Mouse (Mus musculus) hindbrain, embryonic 16.5 days (tissue): ENCODE data around the gene Ica1. TPM values are rescaled to one million over a fixed set of nuclear protein-coding genes. Genes with fewer than 3 reads are reported as not detected.

Experiments used
- ATAC-seq: fragments of 200-750 bp; cut with Nextera tagmentation; 2 replicates; pipeline ENCODE4 v1.8.0; 2017; ENCODE audit warnings: moderate TSS enrichment, moderate library complexity
- H3K27ac ChIP-seq: fragments of 300-500 bp; sonication (generic); 2 replicates; pipeline ENCODE4 v1.5.1; 2014; ENCODE audit warnings: low read depth, mild to moderate bottlenecking, control low read depth, low read length, moderate library complexity
- H3K27me3 ChIP-seq: fragments of 300-500 bp; sonication (generic); replicated peaks from 2 replicates; pipeline ENCODE4 v1.6.1; 2014; ENCODE audit warnings: low read length; ENCODE audit not compliant: control insufficient read depth, insufficient read depth
- H3K36me3 ChIP-seq: fragments of 300-500 bp; sonication (generic); 2 replicates; pipeline ENCODE4 v1.6.1; 2014; ENCODE audit warnings: mild to moderate bottlenecking, low read length, moderate library complexity, mixed read lengths; ENCODE audit not compliant: control insufficient read depth, insufficient read depth
- H3K4me1 ChIP-seq: fragments of 300-500 bp; sonication (generic); 2 replicates; pipeline ENCODE4 v1.6.1; 2014; ENCODE audit warnings: low read depth, low read length; ENCODE audit not compliant: control insufficient read depth, insufficient read depth
- H3K4me2 ChIP-seq: fragments of 300-500 bp; sonication (generic); 2 replicates; pipeline ENCODE4 v1.6.1; 2014; ENCODE audit warnings: mild to moderate bottlenecking, low read length, control low read depth, moderate library complexity
- H3K4me3 ChIP-seq: fragments of 300-500 bp; sonication (generic); 2 replicates; pipeline ENCODE4 v1.5.1; 2014; ENCODE audit warnings: mild to moderate bottlenecking, low read length, control low read depth, moderate library complexity
- H3K9ac ChIP-seq: fragments of 300-500 bp; sonication (generic); 2 replicates; pipeline ENCODE4 v1.6.1; 2014; ENCODE audit warnings: low read depth, mild to moderate bottlenecking, control low read depth, low read length, moderate library complexity
- H3K9me3 ChIP-seq: fragments of 300-500 bp; sonication (generic); 2 replicates; pipeline ENCODE4 v1.6.1; 2014; ENCODE audit warnings: mild to moderate bottlenecking, low read length, moderate library complexity; ENCODE audit not compliant: control insufficient read depth
- WGBS: fragments of 180-500 bp; shearing (Covaris S2); extraction: QIAGEN DNeasy Blood & Tissue Kit; methylation state at CpG from one replicate; pipeline ENCODE4 v1.1.7; 2014; 5-methylcytosine and 5-hydroxymethylcytosine counted together
- polyA plus RNA-seq: library from polyadenylated mRNA; unstranded; fragments of >200 nt; fragmentation: Nextera tagmentation; extraction: Ambion mirVana; gene quantifications from 2 replicates; pipeline ENCODE4 v1.2.1, GENCODE M21; 2015

Ica1 gene
- polyA plus RNA-seq, 1 experiment from 2014 or later: 81.0 TPM

DNA sequence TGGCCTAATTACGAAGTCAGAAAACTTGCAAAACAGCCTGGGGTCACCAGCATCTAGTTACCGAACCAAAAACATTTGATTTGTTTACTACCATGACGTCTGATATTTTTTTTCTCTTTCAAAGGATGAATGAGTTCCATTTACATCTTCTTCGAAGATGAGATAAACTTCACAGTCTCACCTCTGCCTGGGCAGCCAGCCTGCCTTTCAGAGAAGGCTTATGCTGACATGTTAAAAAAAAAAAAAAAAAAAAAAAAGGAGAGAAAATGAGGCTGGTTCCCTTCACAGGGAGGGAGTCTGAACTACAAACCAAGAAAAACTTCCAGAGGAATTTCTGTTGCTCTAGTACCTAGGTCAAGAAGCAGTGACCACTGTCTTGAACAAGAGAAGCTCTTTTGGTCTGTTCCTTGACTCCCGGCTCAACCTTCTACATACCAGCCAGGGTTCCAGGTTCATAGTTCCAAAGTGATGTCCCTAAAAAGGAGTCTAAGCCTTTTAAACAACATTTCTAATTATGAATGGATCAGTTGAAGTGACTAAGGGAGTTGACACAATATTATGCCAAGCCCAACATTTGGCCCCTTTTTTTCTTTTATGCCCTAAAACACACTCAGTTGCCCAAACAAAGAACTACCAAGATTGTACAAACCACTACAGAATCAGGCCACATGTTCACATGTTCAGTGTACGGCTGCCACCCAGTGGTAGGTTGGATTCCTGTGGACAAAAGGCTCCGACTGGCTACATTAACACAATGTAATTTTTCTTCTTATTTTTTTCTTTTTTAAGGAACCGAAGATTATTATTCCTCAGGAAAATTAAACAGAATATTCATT, 42.4 kb downstream of the Ica1 start:
- Histone ChIP-seq H3K4me2 (no peak overlapping the region), H3K27ac (no peak overlapping the region), H3K4me3 (no peak overlapping the region), H3K9me3 (no peaks in the 10 kb centered on the region), H3K27me3 (no peaks in the 10 kb centered on the region), H3K4me1 (no peaks in the 10 kb centered on the region), H3K9ac (no peak overlapping the region), H3K36me3 (no peaks in the 10 kb centered on the region)
- ATAC-seq: peak; percentile 88
- 52% methylated on average over 8 of the region's 8 CpGs for WGBS

DNA sequence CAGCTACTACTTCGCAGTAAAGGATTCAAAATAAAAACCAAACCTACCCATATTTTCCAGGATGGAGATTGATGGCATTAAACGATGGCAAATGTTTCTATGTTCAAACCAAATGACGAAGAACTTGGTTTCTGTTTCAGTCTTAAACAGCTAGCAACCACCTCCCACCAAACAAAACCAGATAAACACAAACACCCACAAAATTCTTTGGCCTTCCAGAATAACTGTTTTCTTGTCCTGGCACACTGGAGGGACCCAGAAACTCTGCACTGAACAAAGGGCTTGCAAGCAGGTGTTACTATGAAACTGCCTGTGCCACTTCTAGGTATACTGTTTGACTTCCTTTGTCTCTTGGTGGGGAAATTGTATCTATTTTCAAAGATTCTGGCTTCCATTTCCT, 43.2 kb downstream of the Ica1 start:
- no peaks in the 10 kb centered on the region for H3K36me3 ChIP-seq
- 93% methylated on average over 3 of the region's 3 CpGs for WGBS
- no peaks in the 10 kb centered on the region for H3K27me3 ChIP-seq
- no peaks in the 10 kb centered on the region for H3K4me1 ChIP-seq
- no peak for ATAC-seq
- H3K9ac ChIP-seq: no peak overlapping the region
- no peaks in the 10 kb centered on the region for H3K9me3 ChIP-seq
- H3K27ac ChIP-seq: no peak overlapping the region
- no peak overlapping the region for H3K4me3 ChIP-seq
- H3K4me2 ChIP-seq: no peak overlapping the region

DNA sequence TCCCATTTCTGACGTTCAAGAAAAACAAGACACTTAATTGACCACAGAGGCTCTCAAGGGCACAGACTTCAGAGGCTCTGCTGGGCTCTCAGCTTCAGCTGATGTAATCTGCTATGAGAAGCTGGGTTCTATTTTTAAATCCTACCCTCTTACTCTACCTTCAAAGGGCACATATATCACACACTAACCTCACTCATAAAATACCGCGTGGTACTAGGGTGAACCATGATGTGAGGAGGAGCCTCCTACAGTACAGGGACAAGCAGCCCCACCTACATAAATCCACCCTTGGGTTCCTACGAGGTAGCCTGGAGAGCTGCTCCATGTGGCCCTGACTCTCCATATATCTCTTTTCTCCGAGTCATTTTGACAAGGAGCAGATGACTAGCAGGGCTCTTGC, 45.8 kb downstream of the Ica1 start:
- Histone ChIP-seq H3K4me1 (no peaks in the 10 kb centered on the region), H3K9me3 (no peaks in the 10 kb centered on the region), H3K36me3 (no peaks in the 10 kb centered on the region), H3K4me2 (no peak overlapping the region), H3K4me3 (no peak overlapping the region), H3K27ac (no peak overlapping the region), H3K9ac (no peak overlapping the region), H3K27me3 (no peaks in the 10 kb centered on the region)
- ATAC-seq: no peak
- WGBS: 75% methylated on average over 5 of the region's 5 CpGs

DNA sequence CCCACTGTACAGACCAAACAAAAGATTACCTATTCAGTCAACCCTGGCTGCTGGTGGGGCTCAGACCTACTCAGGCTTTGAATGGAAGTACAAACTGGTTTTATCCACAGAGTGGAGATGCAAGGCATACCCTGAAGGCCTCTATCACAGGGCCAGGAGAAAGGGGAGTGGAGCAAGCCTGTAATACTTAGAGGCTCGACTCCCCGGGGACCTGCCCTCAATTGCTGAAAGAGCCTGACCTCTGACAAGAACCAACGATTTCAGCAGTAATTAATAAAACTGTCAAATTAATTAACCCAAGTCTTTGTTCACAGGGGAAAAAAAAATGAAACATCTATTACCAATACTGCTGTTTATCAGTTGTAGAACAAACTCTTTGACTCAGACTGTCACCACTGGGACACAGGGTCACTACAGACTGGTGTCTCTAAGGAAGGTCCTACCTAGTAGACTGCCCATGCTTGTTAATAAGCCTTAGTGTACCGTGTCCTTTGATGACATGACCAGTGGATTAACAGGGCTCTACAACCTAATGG, 46.6 kb downstream of the Ica1 start:
- Histone ChIP-seq H3K4me3 (no peak overlapping the region), H3K4me2 (no peak overlapping the region), H3K4me1 (no peaks in the 10 kb centered on the region), H3K9me3 (no peaks in the 10 kb centered on the region), H3K36me3 (no peaks in the 10 kb centered on the region), H3K27ac (no peak overlapping the region), H3K9ac (no peak overlapping the region), H3K27me3 (no peaks in the 10 kb centered on the region)
- no peak for ATAC-seq
- 36% methylated on average over 4 of the region's 4 CpGs for WGBS

DNA sequence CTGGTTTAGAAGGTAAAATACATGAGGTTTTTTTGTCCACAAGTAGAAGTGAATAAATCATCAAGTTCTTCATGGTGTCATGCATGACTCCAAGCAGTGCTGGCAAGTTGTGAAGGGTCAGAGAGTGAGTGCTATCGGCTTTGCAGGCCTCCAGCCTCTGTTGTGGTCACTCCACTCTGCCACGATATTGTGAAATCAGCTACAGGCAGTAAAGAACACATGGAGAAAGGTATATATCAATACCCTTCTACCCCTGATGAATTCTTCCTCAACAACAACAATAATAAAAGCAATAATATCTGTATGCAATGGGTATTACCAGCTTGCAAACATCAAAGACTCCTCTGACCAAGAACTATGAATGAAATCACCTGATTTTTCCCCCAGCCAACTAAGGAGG, 47.9 kb downstream of the Ica1 start:
- Histone ChIP-seq H3K4me2 (no peak overlapping the region), H3K27ac (no peak overlapping the region), H3K9me3 (no peaks in the 10 kb centered on the region), H3K4me1 (no peaks in the 10 kb centered on the region), H3K4me3 (no peak overlapping the region), H3K27me3 (no peaks in the 10 kb centered on the region), H3K36me3 (no peaks in the 10 kb centered on the region), H3K9ac (no peak overlapping the region)
- 98% methylated on average over 2 of the region's 2 CpGs for WGBS
- no peak for ATAC-seq

DNA sequence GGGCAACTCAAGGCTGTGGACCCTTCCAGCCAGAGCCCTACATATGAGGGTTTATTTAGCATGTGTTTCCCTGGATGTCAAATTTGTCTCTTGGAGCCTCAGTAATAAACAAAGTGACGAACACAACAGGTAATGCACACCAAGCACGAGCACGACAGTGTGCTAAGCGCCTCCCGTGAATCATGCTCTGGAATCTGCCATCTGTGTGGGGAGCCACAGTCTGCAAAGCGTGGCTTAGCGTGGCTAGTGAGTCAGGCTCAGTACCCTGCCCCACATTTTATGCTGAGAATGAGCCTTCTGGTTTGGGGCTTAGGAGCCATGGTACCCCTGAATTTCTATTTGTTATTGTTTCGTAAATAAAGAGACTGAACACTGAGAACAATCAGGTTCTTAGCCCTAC, 50.5 kb downstream of the Ica1 start:
- Histone ChIP-seq H3K36me3 (no peaks in the 10 kb centered on the region), H3K4me2 (no peak overlapping the region), H3K27ac (no peak overlapping the region), H3K9me3 (no peaks in the 10 kb centered on the region), H3K4me3 (no peak overlapping the region), H3K9ac (no peak overlapping the region), H3K4me1 (no peaks in the 10 kb centered on the region), H3K27me3 (no peaks in the 10 kb centered on the region)
- ATAC-seq: no peak
- WGBS: 89% methylated on average over 8 of the region's 8 CpGs

DNA sequence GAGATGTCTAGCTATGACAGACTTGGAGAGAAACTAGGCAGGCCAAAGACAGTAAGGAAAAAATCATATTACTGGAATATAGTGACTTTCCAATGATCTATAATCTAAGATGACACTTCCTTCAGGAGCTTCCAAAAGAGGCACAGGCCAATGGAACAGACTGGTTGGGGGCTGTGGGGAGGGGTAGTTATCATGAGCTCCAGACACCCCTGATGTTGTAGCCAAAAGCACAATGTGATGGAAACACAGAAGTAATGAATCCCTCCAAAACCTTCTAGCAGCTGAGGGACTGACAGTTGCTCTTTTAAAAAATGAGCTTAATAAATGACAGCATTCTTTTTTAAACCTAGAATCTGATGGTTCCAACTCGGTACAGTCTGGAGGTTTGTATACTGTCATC, 52.7 kb downstream of the Ica1 start:
- Histone ChIP-seq H3K9me3 (no peaks in the 10 kb centered on the region), H3K4me3 (no peak overlapping the region), H3K4me1 (no peaks in the 10 kb centered on the region), H3K27me3 (no peaks in the 10 kb centered on the region), H3K4me2 (no peak overlapping the region), H3K36me3 (no peaks in the 10 kb centered on the region), H3K9ac (no peak overlapping the region), H3K27ac (no peak overlapping the region)
- WGBS: 61% methylated on average over 1 of the region's 1 CpGs
- ATAC-seq: no peak

DNA sequence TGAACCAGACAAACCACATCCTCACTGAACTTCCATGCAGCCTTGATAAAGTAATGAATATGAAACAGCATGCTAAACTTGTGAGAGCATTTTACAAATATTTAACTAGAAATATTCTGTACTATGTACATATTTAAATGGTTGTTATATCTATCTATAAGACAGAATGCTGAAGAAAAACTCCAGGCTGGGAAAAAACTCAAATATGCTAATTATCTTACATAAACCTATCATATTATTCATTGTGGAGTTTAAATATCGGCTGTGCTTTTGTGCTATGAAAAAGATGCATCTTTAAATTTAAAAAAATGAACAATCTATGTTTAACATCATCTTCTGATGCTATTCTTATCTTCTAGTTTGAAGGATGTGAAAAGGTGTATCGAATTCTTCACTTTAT, 58.6 kb downstream of the Ica1 start:
- no peaks in the 10 kb centered on the region for H3K27me3 ChIP-seq
- no peak overlapping the region for H3K4me2 ChIP-seq
- H3K4me1 ChIP-seq: no peaks in the 10 kb centered on the region
- H3K27ac ChIP-seq: no peak overlapping the region
- no peak overlapping the region for H3K9ac ChIP-seq
- ATAC-seq: no peak
- H3K9me3 ChIP-seq: no peaks in the 10 kb centered on the region
- H3K36me3 ChIP-seq: no peaks in the 10 kb centered on the region; the same call in 1 of the 2 replicates
- WGBS: 95% methylated on average over 2 of the region's 2 CpGs
- no peak overlapping the region for H3K4me3 ChIP-seq

DNA sequence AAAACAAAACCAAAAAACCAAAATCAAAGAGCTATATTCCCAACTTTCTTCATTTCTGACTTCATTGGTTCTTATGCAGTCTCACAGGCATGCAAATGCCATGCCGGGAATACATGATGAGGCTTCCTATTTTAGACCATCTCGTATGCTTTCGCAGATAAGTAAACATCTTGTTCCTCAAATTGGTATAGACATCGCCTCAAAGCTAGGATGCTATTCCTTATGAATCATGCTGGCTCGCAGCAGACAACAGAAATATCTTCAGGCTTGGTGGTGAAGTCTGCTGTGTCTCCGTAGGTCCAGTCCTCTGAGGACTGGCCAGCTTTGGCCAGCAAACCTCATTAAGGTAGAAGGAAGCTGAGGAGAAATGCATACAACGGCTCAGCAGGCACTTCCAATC, 60.3 kb downstream of the Ica1 start:
- no peaks in the 10 kb centered on the region for H3K4me1 ChIP-seq
- ATAC-seq: no peak
- no peaks in the 10 kb centered on the region for H3K27me3 ChIP-seq
- 89% methylated on average over 7 of the region's 7 CpGs for WGBS
- no peak overlapping the region for H3K4me2 ChIP-seq
- no peaks in the 10 kb centered on the region; the same call in 1 of the 2 replicates for H3K36me3 ChIP-seq
- H3K4me3 ChIP-seq: no peak overlapping the region
- H3K9ac ChIP-seq: no peak overlapping the region
- H3K27ac ChIP-seq: no peak overlapping the region
- H3K9me3 ChIP-seq: no peaks in the 10 kb centered on the region
